Comparison of ENCODE assay signal across 8 mouse cellular contexts in genomic region chr8:123783525-123784249, GRCm38 (mm10). TPM values are rescaled to one million over a fixed set of nuclear protein-coding genes. Genes with fewer than 3 reads are reported as not detected.
DNase-seq lines count a peak whose midpoint lies in the region; ATAC-seq and TF ChIP-seq lines count a peak whose summit lies in the region.

No protein-coding gene starts in this region.

- DNase-seq in CD4-positive helper T cell, adult 2 months (ENCODE audit: low read depth, low spot score), result peak; percentile 36
- DNase-seq in brain, embryonic 14.5 days (ENCODE audit: low read depth), result peak; percentile 95
- DNase-seq in fibroblast of lung, adult 2 months (ENCODE audit: low read depth), result peak; percentile 57
- peak; percentile 96 for DNase-seq in kidney, postnatal 0 days (ENCODE audit: low spot score)
- DNase-seq in liver, embryonic 11.5 days (ENCODE audit: low spot score), result peak; percentile 71
- DNase-seq in neural tube, embryonic 10.5 days (ENCODE audit: extremely low spot score, low spot score), result peak; percentile 78
- DNase-seq in thymus, postnatal 14 days, result peak; percentile 43

- no peaks in the 10 kb centered on the region for H3K9me3 ChIP-seq in heart, embryonic 12.5 days (replicated peaks)
- H3K9me3 ChIP-seq in kidney, postnatal 0 days (replicated peaks; ENCODE audit: low read length), result no peaks in the 10 kb centered on the region
- H3K9me3 ChIP-seq in liver, embryonic 11.5 days (ENCODE audit: control insufficient read depth, low read length), result no peaks in the 10 kb centered on the region

- no peaks in the 10 kb centered on the region for H3K36me3 ChIP-seq in heart, embryonic 12.5 days
- no peaks in the 10 kb centered on the region for H3K36me3 ChIP-seq in kidney, postnatal 0 days (ENCODE audit: insufficient read depth, low read length)
- no peaks in the 10 kb centered on the region for H3K36me3 ChIP-seq in liver, embryonic 11.5 days (ENCODE audit: control insufficient read depth, insufficient read depth, low read length)

- no peak overlapping the region for H3K4me2 ChIP-seq in heart, embryonic 12.5 days
- H3K4me2 ChIP-seq in kidney, postnatal 0 days (ENCODE audit: low read length), result no peak overlapping the region
- no peak overlapping the region for H3K4me2 ChIP-seq in liver, embryonic 11.5 days

- H3K27me3 ChIP-seq in heart, embryonic 12.5 days (replicated peaks), result peaks cover 14% of the 10 kb centered on the region; the same call in 1 of the 2 replicates
- no peaks in the 10 kb centered on the region for H3K27me3 ChIP-seq in kidney, postnatal 0 days (ENCODE audit: insufficient read depth, low read length)
- H3K27me3 ChIP-seq in liver, embryonic 11.5 days (replicated peaks; ENCODE audit: control insufficient read depth, insufficient read depth, low read length), result peaks cover 5% of the 10 kb centered on the region; the same call in 1 of the 2 replicates

- WGBS in heart, embryonic 12.5 days, result 8% methylated on average over 6 of the region's 6 CpGs
- 7% methylated on average over 6 of the region's 6 CpGs for WGBS in kidney, postnatal 0 days
- WGBS in liver, embryonic 11.5 days, result 15% methylated on average over 6 of the region's 6 CpGs

- TF ChIP-seq POLR2A in brain, embryonic 14.5 days (IDR thresholded peaks at IDR 0.05; ENCODE audit: borderline replicate concordance, extremely low read depth, insufficient read depth, insufficient read length, poor library complexity, severe bottlenecking), result no peak

- ATAC-seq in heart, embryonic 12.5 days (ENCODE audit: insufficient number of reproducible peaks, low FRiP score), result peak; percentile 65
- ATAC-seq in kidney, postnatal 0 days (replicated peaks; ENCODE audit: low FRiP score, low read depth), result peak; percentile 67
- ATAC-seq in liver, embryonic 11.5 days (replicated peaks; ENCODE audit: low FRiP score), result peak; percentile 79

- peaks cover 14% of the 10 kb centered on the region for H3K4me1 ChIP-seq in heart, embryonic 12.5 days (replicated peaks)
- peaks cover 14% of the 10 kb centered on the region; the same call in 1 of the 2 replicates for H3K4me1 ChIP-seq in kidney, postnatal 0 days (replicated peaks; ENCODE audit: insufficient read depth, low read length)
- H3K4me1 ChIP-seq in liver, embryonic 11.5 days (replicated peaks; ENCODE audit: control insufficient read depth, insufficient read depth, low read length), result peaks cover 17% of the 10 kb centered on the region

- no peak overlapping the region for H3K9ac ChIP-seq in heart, embryonic 12.5 days
- H3K9ac ChIP-seq in kidney, postnatal 0 days (ENCODE audit: low read depth, low read length), result no peak overlapping the region
- no peak overlapping the region for H3K9ac ChIP-seq in liver, embryonic 11.5 days (ENCODE audit: low read depth, low read length)

- H3K27ac ChIP-seq in heart, embryonic 12.5 days (ENCODE audit: poor library complexity, severe bottlenecking), result no peak overlapping the region; the same call in 1 of the 2 replicates
- no peak overlapping the region for H3K27ac ChIP-seq in kidney, postnatal 0 days
- H3K27ac ChIP-seq in liver, embryonic 11.5 days (ENCODE audit: low read depth, low read length), result no peak overlapping the region

- peak; percentile 90 for TF ChIP-seq CTCF in brain, embryonic 14.5 days (IDR thresholded peaks at IDR 0.05; ENCODE audit: borderline replicate concordance, extremely low read depth, insufficient read depth, insufficient read length)
- TF ChIP-seq CTCF in kidney, postnatal 0 days (IDR thresholded peaks at IDR 0.05; ENCODE audit: low read depth), result peak; percentile 94

- no peak overlapping the region for H3K4me3 ChIP-seq in heart, embryonic 12.5 days
- no peak overlapping the region for H3K4me3 ChIP-seq in kidney, postnatal 0 days (replicated peaks; ENCODE audit: low read depth, low read length)
- no peak overlapping the region for H3K4me3 ChIP-seq in liver, embryonic 11.5 days (ENCODE audit: low read depth, low read length)

RNA-seq across cellular contexts. Expression of gene Rab4a, which starts 22.1 kb away (rescaled TPM):
- 48.0 and 49.1 TPM in 2 replicates for polyA plus RNA-seq in brain, embryonic 14.5 days (2012; rRNA removed)
- 42.3 and 47.2 TPM in 2 replicates for polyA plus RNA-seq in heart, embryonic 12.5 days (2016; fragmentation: Nextera tagmentation; extraction: Ambion mirVana)
- polyA plus RNA-seq in kidney, postnatal 0 days (2015; fragmentation: Nextera tagmentation; extraction: Ambion mirVana), result 58.2 and 62.3 TPM in 2 replicates
- 61.8 and 65.9 TPM in 2 replicates for polyA plus RNA-seq in liver, embryonic 11.5 days (2014; fragmentation: Nextera tagmentation; extraction: Ambion mirVana)

Comparison
In these comparisons a context has a peak if more than half of its experiments do, and no peak if none do; other contexts are left out.
1. DNase-seq: peak in every context shown above with its lines; median percentile 96 in kidney, postnatal 0 days; 95 in brain, embryonic 14.5 days; 78 in neural tube, embryonic 10.5 days; 71 in liver, embryonic 11.5 days; 57 in fibroblast of lung, adult 2 months; 43 in thymus, postnatal 14 days; 36 in CD4-positive helper T cell, adult 2 months.